Mouse (Mus musculus) MEL (cell line): Measurements from ENCODE around the gene Hebp1. TPM values are rescaled to one million over a fixed set of nuclear protein-coding genes. Genes with fewer than 3 reads are reported as not detected.

Experiments
- DNase-seq: peaks from one replicate; pipeline ENCODE4 v3.0.0; 2011; ENCODE audit warnings: low read depth, low spot score
- H3K27ac ChIP-seq: 2 replicates; pipeline ENCODE4 v1.5.1; 2012; ENCODE audit warnings: low read depth, mild to moderate bottlenecking, control low read depth, low read length, moderate library complexity; ENCODE audit not compliant: control insufficient read depth
- H3K27me3 ChIP-seq, 2 experiments: fragments of 150-350 bp in 1 of 2; sonication (generic) in 1 of 2; 2 replicates each; pipeline ENCODE4 v1.6.1; 2012; ENCODE audit warnings: low read length in 2 of 2, mild to moderate bottlenecking in 2 of 2, improper control_type of control experiment in 1 of 2, moderate library complexity in 1 of 2; ENCODE audit not compliant: insufficient read depth in 2 of 2, control insufficient read depth in 1 of 2
- H3K36me3 ChIP-seq, 2 experiments: 2 replicates each; pipeline ENCODE4 v1.6.1; 2012 to 2014; ENCODE audit warnings: low read length in 2 of 2, improper control_type of control experiment in 1 of 2, inconsistent platforms in 1 of 2, mild to moderate bottlenecking in 1 of 2; ENCODE audit not compliant: insufficient read depth in 2 of 2, control insufficient read depth in 1 of 2
- H3K4me1 ChIP-seq, 2 experiments: fragments of 150-350 bp in 1 of 2; sonication (generic) in 1 of 2; 2 replicates each; pipeline ENCODE4 v1.6.1; 2012; ENCODE audit warnings: low read length in 2 of 2, improper control_type of control experiment in 1 of 2, mild to moderate bottlenecking in 1 of 2; ENCODE audit not compliant: insufficient read depth in 2 of 2, control insufficient read depth in 1 of 2
- H3K4me3 ChIP-seq, 2 experiments: fragments of 150-350 bp in 1 of 2; sonication (generic) in 1 of 2; 2 replicates each; pipeline ENCODE4 v1.5.1; 2012; ENCODE audit warnings: low read depth in 2 of 2, low read length in 2 of 2, mild to moderate bottlenecking in 2 of 2, moderate library complexity in 2 of 2, control low read depth in 1 of 2, improper control_type of control experiment in 1 of 2; ENCODE audit not compliant: control insufficient read depth in 1 of 2, insufficient read depth in 1 of 2
- H3K79me2 ChIP-seq: 2 replicates; pipeline ENCODE4 v1.6.1; 2012; ENCODE audit warnings: mild to moderate bottlenecking, low read length, moderate library complexity; ENCODE audit not compliant: control insufficient read depth, poor library complexity, insufficient read depth
- H3K9ac ChIP-seq: 2 replicates; pipeline ENCODE4 v1.6.1; 2012; ENCODE audit warnings: low read depth, mild to moderate bottlenecking, control low read depth, low read length, moderate library complexity; ENCODE audit not compliant: control insufficient read depth, poor library complexity, severe bottlenecking
- H3K9me3 ChIP-seq: fragments of 150-350 bp; sonication (generic); replicated peaks from 2 replicates; pipeline ENCODE4 v1.6.1; 2012; ENCODE audit warnings: mild to moderate bottlenecking, low read length, improper control_type of control experiment, moderate library complexity; ENCODE audit not compliant: insufficient read depth
- BHLHE40 ChIP-seq: IDR thresholded peaks from 2 replicates; pipeline ENCODE4 v1.6.1; 2012; ENCODE audit warnings: low read depth, mild to moderate bottlenecking, inconsistent platforms, low read length, improper control_type of control experiment, borderline replicate concordance
- CTCF ChIP-seq, 3 experiments: IDR thresholded peaks in 2 of 3; conservative IDR thresholded peaks in 1 of 3; 2 replicates each; pipeline ENCODE4 v1.5.1; 2011 to 2012; ENCODE audit warnings: low read length in 3 of 3, low read depth in 2 of 3, mild to moderate bottlenecking in 2 of 3, improper control_type of control experiment in 1 of 3, inconsistent platforms in 1 of 3, mixed read lengths in 1 of 3, moderate library complexity in 1 of 3; ENCODE audit not compliant: control insufficient read depth in 1 of 3, insufficient read depth in 1 of 3, poor library complexity in 1 of 3, severe bottlenecking in 1 of 3
- E2F4 ChIP-seq: IDR thresholded peaks from 2 replicates; pipeline ENCODE4 v1.6.1; 2011; ENCODE audit warnings: low read depth, low read length, improper control_type of control experiment, borderline replicate concordance
- EP300 ChIP-seq, 2 experiments: IDR thresholded peaks; 2 replicates each; pipeline ENCODE4 v1.6.1; 2011; ENCODE audit warnings: improper control_type of control experiment in 2 of 2, low read length in 2 of 2, low read depth in 1 of 2, mild to moderate bottlenecking in 1 of 2
- GABPA ChIP-seq: IDR thresholded peaks from 2 replicates; pipeline ENCODE4 v1.6.1; 2012; ENCODE audit warnings: low read depth, mild to moderate bottlenecking, inconsistent platforms, low read length, improper control_type of control experiment, moderate library complexity
- GATA1 ChIP-seq: IDR thresholded peaks from 2 replicates; pipeline ENCODE4 v1.6.1; 2011; ENCODE audit warnings: low read depth, low read length, improper control_type of control experiment
- HCFC1 ChIP-seq: IDR thresholded peaks from 2 replicates; pipeline ENCODE4 v1.6.1; 2012; ENCODE audit warnings: low read depth, mild to moderate bottlenecking, inconsistent platforms, low read length, improper control_type of control experiment, moderate library complexity
- JUND ChIP-seq: IDR thresholded peaks from 2 replicates; pipeline ENCODE4 v1.6.1; 2011; ENCODE audit warnings: low read depth, mild to moderate bottlenecking, improper control_type of control experiment, low read length
- MAFK ChIP-seq: IDR thresholded peaks from 2 replicates; pipeline ENCODE4 v1.6.1; 2011; ENCODE audit warnings: low read depth, mild to moderate bottlenecking, low read length, improper control_type of control experiment, borderline replicate concordance
- MAZ ChIP-seq: IDR thresholded peaks from 2 replicates; pipeline ENCODE4 v1.6.1; 2012; ENCODE audit warnings: low read depth, mild to moderate bottlenecking, inconsistent platforms, low read length, improper control_type of control experiment
- MXI1 ChIP-seq: IDR thresholded peaks from 2 replicates; pipeline ENCODE4 v1.6.1; 2011; ENCODE audit warnings: mild to moderate bottlenecking, low read depth, low read length, improper control_type of control experiment
- MYB ChIP-seq: IDR thresholded peaks from 2 replicates; pipeline ENCODE4 v1.6.1; 2011; ENCODE audit warnings: mild to moderate bottlenecking, low read depth, low read length, improper control_type of control experiment
- MYC ChIP-seq: IDR thresholded peaks from 2 replicates; pipeline ENCODE4 v1.6.1; 2011; ENCODE audit warnings: low read depth, mild to moderate bottlenecking, low read length, improper control_type of control experiment, moderate library complexity
- NRF1 ChIP-seq: IDR thresholded peaks from 2 replicates; pipeline ENCODE4 v1.6.1; 2014; ENCODE audit warnings: low read depth, mild to moderate bottlenecking, inconsistent platforms, low read length, improper control_type of control experiment, moderate library complexity; ENCODE audit not compliant: poor library complexity, insufficient read depth, severe bottlenecking
- POLR2AphosphoS5 ChIP-seq: IDR thresholded peaks from 2 replicates; pipeline ENCODE4 v1.6.1; 2012; ENCODE audit warnings: low read depth, borderline replicate concordance, mild to moderate bottlenecking, inconsistent platforms, low read length, moderate library complexity, mixed read lengths
- RCOR1 ChIP-seq: IDR thresholded peaks from 2 replicates; pipeline ENCODE4 v1.6.1; 2012; ENCODE audit warnings: low read depth, mild to moderate bottlenecking, inconsistent platforms, low read length, improper control_type of control experiment
- TBP ChIP-seq: IDR thresholded peaks from 2 replicates; pipeline ENCODE4 v1.8.0; 2011; ENCODE audit warnings: low read depth, low read length, improper control_type of control experiment
- TCF12 ChIP-seq: IDR thresholded peaks from 2 replicates; pipeline ENCODE4 v1.6.1; 2014; ENCODE audit warnings: low read depth, mild to moderate bottlenecking, inconsistent platforms, low read length, improper control_type of control experiment, moderate library complexity
- ZC3H11A ChIP-seq: IDR thresholded peaks from 2 replicates; pipeline ENCODE4 v1.6.1; 2012; ENCODE audit warnings: low read depth, mild to moderate bottlenecking, inconsistent platforms, low read length, improper control_type of control experiment
- ZMIZ1 ChIP-seq: IDR thresholded peaks from 2 replicates; pipeline ENCODE4 v1.6.1; 2012; ENCODE audit warnings: low read depth, mild to moderate bottlenecking, inconsistent platforms, low read length, improper control_type of control experiment, moderate library complexity
- polyA plus RNA-seq, 2 experiments: library from polyadenylated mRNA; stranded (reverse) in 1 of 2; unstranded in 1 of 2; fragments of >175 nt in 1 of 2; fragments of >200 nt in 1 of 2; gene quantifications; 2 replicates each; pipeline versions ENCODE4 v1.2.1 to v1.2.4; 2012; ENCODE audit warnings: low replicate concordance in 2 of 2, low read depth in 1 of 2; ENCODE audit not compliant: insufficient read length in 2 of 2, insufficient read depth in 1 of 2, missing spikeins in 1 of 2
- total RNA-seq: library from RNA; depleted of rRNA; stranded (reverse); fragments of 300-350 nt; gene quantifications from 2 replicates; pipeline ENCODE4 v1.2.3, GENCODE M21; 2012

The Hebp1 gene
- total and polyA plus RNA-seq, 3 experiments: 16.7 to 25.1 TPM; not detected in 1

DNA sequence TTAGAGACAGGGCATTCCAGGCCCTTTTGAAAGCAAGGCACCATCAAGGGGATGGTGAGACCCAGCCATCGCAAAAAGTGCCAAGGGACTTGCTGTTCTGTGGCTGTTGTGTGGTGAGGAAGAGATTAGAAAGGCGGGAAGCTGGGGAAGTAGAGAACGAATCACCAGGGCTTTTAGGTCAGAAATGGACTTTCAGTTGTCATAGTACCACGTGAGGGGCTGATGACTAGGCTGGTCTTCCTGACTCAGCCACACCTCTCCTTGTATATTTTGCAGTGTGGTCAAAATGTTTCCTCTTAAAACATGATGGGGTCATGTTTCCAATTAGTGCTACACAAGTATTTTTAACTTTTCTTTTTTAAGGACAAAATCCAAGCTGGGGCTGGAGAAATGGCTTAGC lies 62.1 kb downstream of the Hebp1 start:
- Histone ChIP-seq H3K36me3 (no peaks in the 10 kb centered on the region), H3K4me3 (no peak overlapping the region), H3K4me1 (no peaks in the 10 kb centered on the region), H3K27me3 (no peaks in the 10 kb centered on the region), H3K9me3 (no peaks in the 10 kb centered on the region), H3K27ac (no peak overlapping the region), H3K9ac (no peak overlapping the region), H3K79me2 (no peaks in the 10 kb centered on the region)
- DNase-seq: no peak
- TF ChIP-seq MAZ: no peak
- no peak for TF ChIP-seq ZC3H11A
- TF ChIP-seq RCOR1: no peak
- TF ChIP-seq CTCF (IDR thresholded peaks at IDR 0.05 in 2 of 3, conservative IDR thresholded peaks at IDR 0.05 in 1 of 3; ENCODE audit: control insufficient read depth in 1 of 3, insufficient read depth in 1 of 3, low read depth in 2 of 3, low read length in 3 of 3, poor library complexity in 1 of 3, severe bottlenecking in 1 of 3): no peak
- no peak for TF ChIP-seq MXI1
- no peak for TF ChIP-seq EP300 (IDR thresholded peaks at IDR 0.05; ENCODE audit: low read depth in 1 of 2, low read length in 2 of 2)
- TF ChIP-seq MYC: no peak
- TF ChIP-seq MAFK: no peak
- TF ChIP-seq NRF1: no peak
- no peak for TF ChIP-seq GATA1
- TF ChIP-seq POLR2AphosphoS5: no peak
- no peak for TF ChIP-seq TBP
- no peak for TF ChIP-seq E2F4
- no peak for TF ChIP-seq HCFC1

DNA sequence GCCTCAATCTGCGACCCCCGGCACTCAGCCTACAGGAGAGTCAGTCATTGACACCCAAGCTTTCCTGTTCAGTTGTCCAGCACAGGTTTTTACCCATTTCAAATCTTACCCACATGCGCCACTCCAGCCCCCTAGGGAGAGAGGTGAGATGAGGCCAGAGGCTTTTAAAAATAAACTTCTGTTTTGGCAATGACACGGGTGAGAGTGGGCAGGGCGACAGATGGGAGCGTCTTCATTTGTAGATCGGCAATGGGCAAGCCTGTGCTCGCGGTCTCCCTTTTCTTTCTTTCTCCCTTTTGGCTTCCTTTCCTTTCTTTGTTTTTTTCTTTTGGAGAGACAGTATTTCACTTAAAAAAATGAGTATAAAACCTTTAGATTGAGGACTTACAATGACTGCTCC lies 64.3 kb downstream of the Hebp1 start:
- DNase-seq: no peak
- Histone ChIP-seq H3K36me3 (no peaks in the 10 kb centered on the region), H3K27me3 (no peaks in the 10 kb centered on the region), H3K79me2 (no peaks in the 10 kb centered on the region), H3K9me3 (no peaks in the 10 kb centered on the region), H3K27ac (no peak overlapping the region), H3K9ac (no peak overlapping the region), H3K4me1 (no peaks in the 10 kb centered on the region), H3K4me3 (no peak overlapping the region)
- no peak for TF ChIP-seq MYB
- TF ChIP-seq RCOR1: no peak
- TF ChIP-seq GABPA: no peak
- TF ChIP-seq JUND: no peak
- TF ChIP-seq TCF12: no peak
- TF ChIP-seq BHLHE40: no peak
- TF ChIP-seq ZMIZ1: no peak
- no peak for TF ChIP-seq MXI1
- no peak for TF ChIP-seq EP300 (IDR thresholded peaks at IDR 0.05; ENCODE audit: low read depth in 1 of 2, low read length in 2 of 2)
